ENCODE assay signal across 9 mouse cellular contexts in genomic region chr12:80938642-80939041, GRCm38 (mm10). TPM values are rescaled to one million over a fixed set of nuclear protein-coding genes. Genes with fewer than 3 reads are reported as not detected.
DNase-seq lines count a peak whose midpoint lies in the region; ATAC-seq and TF ChIP-seq lines count a peak whose summit lies in the region.
"Had no signal": no experiment of that assay in that cellular context is flagged by ENCODE, and none has a peak within 500 bp of the region (broad histone marks: within the 10 kb centered on the region; RNA-seq: fewer than 3 reads in every experiment).

No protein-coding gene starts in this region.

- TF ChIP-seq POLR2A in limb, embryonic 14.5 days (IDR thresholded peaks at IDR 0.05; ENCODE audit: borderline replicate concordance, extremely low read depth, insufficient read depth, insufficient read length): no peak

- peak; percentile 59 for DNase-seq in limb, embryonic 14.5 days (ENCODE audit: low spot score)
- DNase-seq in limb, embryonic 10.5 days (ENCODE audit: low spot score): no peak
- DNase-seq in c-Kit-positive CD71-negative TER-119-negative erythroid progenitor cells, embryonic 14.5 days (ENCODE audit: low read depth): peak; percentile 52
- DNase-seq in kidney, adult 11 months: peak; percentile 61
- peak; percentile 84 for DNase-seq in lung, embryonic 14.5 days
- peak; percentile 64 to 72 for DNase-seq in spleen, postnatal 4 days (ENCODE audit: low spot score in 2 of 2)
- no peak for DNase-seq in c-Kit-positive CD71-positive TER-119-positive erythroid progenitor cells, embryonic 14.5 days (ENCODE audit: low spot score)

- H3K27me3 ChIP-seq in limb, embryonic 14.5 days (ENCODE audit: control insufficient read depth, insufficient read depth, low read length): no peaks in the 10 kb centered on the region
- H3K27me3 ChIP-seq in limb, embryonic 10.5 days (ENCODE audit: low read depth, poor library complexity, severe bottlenecking): no peaks in the 10 kb centered on the region
- no peaks in the 10 kb centered on the region for H3K27me3 ChIP-seq in lung, embryonic 14.5 days (ENCODE audit: insufficient read depth, low read length)
- no peaks in the 10 kb centered on the region for H3K27me3 ChIP-seq in forebrain, embryonic 13.5 days

- ATAC-seq in limb, embryonic 14.5 days (ENCODE audit: low FRiP score, low read depth): no peak
- peak; percentile 48; the same call in 1 of the 2 replicates for ATAC-seq in lung, embryonic 14.5 days (ENCODE audit: insufficient read depth)
- ATAC-seq in forebrain, embryonic 13.5 days: no peak

- no peak overlapping the region for H3K4me3 ChIP-seq in limb, embryonic 14.5 days (replicated peaks; ENCODE audit: low read length)
- H3K4me3 ChIP-seq in limb, embryonic 10.5 days: no peak overlapping the region
- H3K4me3 ChIP-seq in lung, embryonic 14.5 days (ENCODE audit: low read depth, low read length): no peak overlapping the region
- H3K4me3 ChIP-seq in forebrain, embryonic 13.5 days: no peak overlapping the region

- H3K4me2 ChIP-seq in limb, embryonic 14.5 days (replicated peaks; ENCODE audit: low read depth, low read length, severe bottlenecking): no peak overlapping the region
- no peak overlapping the region for H3K4me2 ChIP-seq in lung, embryonic 14.5 days
- no peak overlapping the region for H3K4me2 ChIP-seq in forebrain, embryonic 13.5 days

- H3K36me3 ChIP-seq in limb, embryonic 14.5 days (ENCODE audit: control insufficient read depth, insufficient read depth, low read length): no peaks in the 10 kb centered on the region
- H3K36me3 ChIP-seq in limb, embryonic 10.5 days: no peaks in the 10 kb centered on the region
- H3K36me3 ChIP-seq in lung, embryonic 14.5 days (ENCODE audit: insufficient read depth): no peaks in the 10 kb centered on the region
- H3K36me3 ChIP-seq in forebrain, embryonic 13.5 days (ENCODE audit: poor library complexity, severe bottlenecking): no peaks in the 10 kb centered on the region

- TF ChIP-seq CTCF in lung, embryonic 14.5 days (IDR thresholded peaks at IDR 0.05; ENCODE audit: low read depth): no peak

- no peaks in the 10 kb centered on the region for H3K9me3 ChIP-seq in limb, embryonic 14.5 days (ENCODE audit: control insufficient read depth, low read length)
- no peaks in the 10 kb centered on the region for H3K9me3 ChIP-seq in limb, embryonic 10.5 days (replicated peaks)
- no peaks in the 10 kb centered on the region for H3K9me3 ChIP-seq in lung, embryonic 14.5 days (ENCODE audit: low read depth, low read length)
- no peaks in the 10 kb centered on the region for H3K9me3 ChIP-seq in forebrain, embryonic 13.5 days (replicated peaks)

- no peak overlapping the region for H3K27ac ChIP-seq in limb, embryonic 14.5 days (replicated peaks; ENCODE audit: low read depth, low read length)
- H3K27ac ChIP-seq in limb, embryonic 10.5 days: no peak overlapping the region
- no peak overlapping the region for H3K27ac ChIP-seq in lung, embryonic 14.5 days (ENCODE audit: low read depth)
- H3K27ac ChIP-seq in forebrain, embryonic 13.5 days: no peak overlapping the region

- 56% methylated on average over 5 of the region's 5 CpGs for WGBS in limb, embryonic 14.5 days
- 78% methylated on average over 5 of the region's 5 CpGs for WGBS in limb, embryonic 10.5 days
- 28% methylated on average over 5 of the region's 5 CpGs for WGBS in lung, embryonic 14.5 days
- 71% methylated on average over 5 of the region's 5 CpGs for WGBS in forebrain, embryonic 13.5 days

- H3K4me1 ChIP-seq in limb, embryonic 14.5 days (ENCODE audit: control insufficient read depth, insufficient read depth, low read length): no peaks in the 10 kb centered on the region
- no peaks in the 10 kb centered on the region for H3K4me1 ChIP-seq in limb, embryonic 10.5 days
- H3K4me1 ChIP-seq in lung, embryonic 14.5 days (ENCODE audit: insufficient read depth): no peaks in the 10 kb centered on the region
- H3K4me1 ChIP-seq in forebrain, embryonic 13.5 days: no peaks in the 10 kb centered on the region

- H3K9ac ChIP-seq in limb, embryonic 14.5 days (ENCODE audit: low read depth, low read length, severe bottlenecking): no peak overlapping the region
- no peak overlapping the region for H3K9ac ChIP-seq in lung, embryonic 14.5 days
- no peak overlapping the region for H3K9ac ChIP-seq in forebrain, embryonic 13.5 days

RNA-seq across cellular contexts. Expression of gene Srsf5, which starts 6.7 kb away (rescaled TPM):
- 660 and 906 TPM in 2 replicates for polyA plus RNA-seq in limb, embryonic 14.5 days (2012; rRNA removed)
- polyA plus RNA-seq in limb, embryonic 14.5 days (2014; fragmentation: Nextera tagmentation; extraction: Ambion mirVana): 392 and 408 TPM in 2 replicates
- polyA plus RNA-seq in limb, embryonic 10.5 days (2016; fragmentation: Nextera tagmentation; extraction: Ambion mirVana): 411 and 501 TPM in 2 replicates
- 357 and 378 TPM in 2 replicates for polyA plus RNA-seq in lung, embryonic 14.5 days (2014; fragmentation: Nextera tagmentation; extraction: Ambion mirVana)
- 528 and 549 TPM in 2 replicates for polyA plus RNA-seq in forebrain, embryonic 13.5 days (2015; fragmentation: Nextera tagmentation; extraction: Ambion mirVana)

RNA-seq across cellular contexts. Expression of gene Slc10a1, which starts 29.9 kb away (rescaled TPM):
- not detected in 2 replicates for polyA plus RNA-seq in limb, embryonic 14.5 days (2012; rRNA removed)
- polyA plus RNA-seq in limb, embryonic 14.5 days (2014; fragmentation: Nextera tagmentation; extraction: Ambion mirVana): 0.45 and 0.98 TPM in 2 replicates
- 0.40 and 0.68 TPM in 2 replicates for polyA plus RNA-seq in limb, embryonic 10.5 days (2016; fragmentation: Nextera tagmentation; extraction: Ambion mirVana)
- 0.53 and 1.0 TPM in 2 replicates for polyA plus RNA-seq in lung, embryonic 14.5 days (2014; fragmentation: Nextera tagmentation; extraction: Ambion mirVana)
- 0.54 and 0.62 TPM in 2 replicates for polyA plus RNA-seq in forebrain, embryonic 13.5 days (2015; fragmentation: Nextera tagmentation; extraction: Ambion mirVana)
- polyA plus RNA-seq: large intestine, adult 2 months had no signal

Comparison
In these comparisons a context has a peak if more than half of its experiments do, and no peak if none do; other contexts are left out.
1. DNase-seq: peak in limb, embryonic 14.5 days (single experiment), c-Kit-positive CD71-negative TER-119-negative erythroid progenitor cells, embryonic 14.5 days (single experiment), kidney, adult 11 months (single experiment), lung, embryonic 14.5 days (single experiment) and spleen, postnatal 4 days (2 of 2); none in limb, embryonic 10.5 days (single experiment) and c-Kit-positive CD71-positive TER-119-positive erythroid progenitor cells, embryonic 14.5 days (single experiment).